Mouse (Mus musculus): ENCODE data around the gene Meiob.

DNA sequence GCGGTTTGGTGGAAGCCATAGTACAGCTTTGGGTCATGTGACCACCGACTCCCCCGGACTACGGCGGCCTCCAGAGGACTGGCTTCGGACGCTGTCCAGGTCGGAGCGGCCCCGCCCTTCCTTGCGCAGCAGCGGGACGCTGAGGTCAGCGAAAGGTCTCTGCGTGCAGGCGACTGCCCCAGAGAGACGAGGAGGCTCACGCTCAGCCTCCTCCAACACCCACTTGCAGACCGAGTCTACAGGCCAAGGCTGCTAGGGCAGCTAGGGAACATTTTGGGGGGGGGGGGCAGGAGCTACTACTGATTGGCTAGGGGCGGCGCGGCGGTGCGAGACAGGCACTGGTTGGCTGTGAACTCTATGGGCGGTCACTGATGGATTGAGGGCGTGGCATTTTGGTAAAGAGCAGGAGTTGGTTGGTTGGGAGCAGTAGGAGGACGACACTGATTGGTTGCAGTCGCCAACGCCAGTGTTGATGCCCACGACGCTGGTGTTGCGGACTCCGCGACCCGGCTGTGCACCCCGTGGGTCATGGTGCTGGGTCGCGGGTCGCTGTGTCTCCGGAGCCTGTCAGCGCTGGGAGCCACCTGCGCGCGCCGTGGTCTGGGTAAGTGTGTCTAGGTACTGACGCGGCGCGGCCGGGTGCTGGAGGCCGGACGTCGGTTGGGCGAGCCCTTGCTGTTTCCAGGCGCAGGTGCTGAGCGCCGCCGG is 46.1 kb downstream of the Meiob start, which contains the start of gene Fahd1:
- no peak for TF ChIP-seq CTCF (IDR thresholded peaks at IDR 0.05; ENCODE audit: borderline replicate concordance, insufficient read depth, low read depth, low read length)
- peak; percentile 78 for TF ChIP-seq POLR2A (IDR thresholded peaks at IDR 0.05; ENCODE audit: borderline replicate concordance, insufficient read depth, low read length)
